Mouse (Mus musculus) kidney, postnatal 0 days (tissue): ENCODE measurements at regions not wholly inside any gene's neighbourhood (a gene's known extent, or its start where the extent isn't known, plus 50 kb on each side); places are given as distances from the start of the nearest gene placed in this dataset.
"Not testable (repeated sequence)": the region's sequence is repeated elsewhere in the genome, so short reads cannot be mapped to it uniquely, and the experiment has no call there.

Source experiments
- ATAC-seq: fragments of 200-750 bp; cut with Nextera tagmentation; replicated peaks from 2 replicates; pipeline ENCODE4 v1.8.0; 2017; ENCODE audit warnings: low read depth, moderate number of reproducible peaks, moderate TSS enrichment, moderate library complexity; ENCODE audit not compliant: low FRiP score
- DNase-seq: peaks from one replicate; pipeline ENCODE4 v3.0.0-alpha.2; 2016; ENCODE audit warnings: low spot score
- H3K27ac ChIP-seq: fragments of 300-500 bp; sonication (generic); 2 replicates; pipeline ENCODE4 v1.5.1; 2014; ENCODE audit warnings: mild to moderate bottlenecking
- H3K27me3 ChIP-seq: fragments of 300-500 bp; sonication (generic); 2 replicates; pipeline ENCODE4 v1.6.1; 2014; ENCODE audit warnings: low read length, mixed read lengths; ENCODE audit not compliant: insufficient read depth
- H3K36me3 ChIP-seq: fragments of 300-500 bp; sonication (generic); 2 replicates; pipeline ENCODE4 v1.6.1; 2014; ENCODE audit warnings: low read length, mixed read lengths; ENCODE audit not compliant: insufficient read depth
- H3K4me1 ChIP-seq: fragments of 300-500 bp; sonication (generic); replicated peaks from 2 replicates; pipeline ENCODE4 v1.6.1; 2014; ENCODE audit warnings: antibody characterized with exemption, low read length, mixed read lengths; ENCODE audit not compliant: insufficient read depth
- H3K4me2 ChIP-seq: fragments of 300-500 bp; sonication (generic); 2 replicates; pipeline ENCODE4 v1.6.1; 2014; ENCODE audit warnings: mild to moderate bottlenecking, low read length, moderate library complexity, mixed read lengths
- H3K4me3 ChIP-seq: fragments of 300-500 bp; sonication (generic); replicated peaks from 2 replicates; pipeline ENCODE4 v1.5.1; 2014; ENCODE audit warnings: low read depth, low read length
- H3K9ac ChIP-seq: fragments of 300-500 bp; sonication (generic); 2 replicates; pipeline ENCODE4 v1.6.1; 2014; ENCODE audit warnings: low read depth, low read length
- H3K9me3 ChIP-seq: fragments of 300-500 bp; sonication (generic); replicated peaks from 2 replicates; pipeline ENCODE4 v1.6.1; 2016; ENCODE audit warnings: low read length, inconsistent platforms, mixed read lengths
- CTCF ChIP-seq: IDR thresholded peaks from 2 replicates; pipeline ENCODE4 v1.5.1; 2016; ENCODE audit warnings: antibody characterized with exemption, low read depth, mild to moderate bottlenecking, moderate library complexity
- WGBS: fragments of 180-500 bp; shearing (Covaris S2); extraction: QIAGEN DNeasy Blood & Tissue Kit; methylation state at CpG from one replicate; pipeline ENCODE4 v1.1.7; 2014; 5-methylcytosine and 5-hydroxymethylcytosine counted together

DNA sequence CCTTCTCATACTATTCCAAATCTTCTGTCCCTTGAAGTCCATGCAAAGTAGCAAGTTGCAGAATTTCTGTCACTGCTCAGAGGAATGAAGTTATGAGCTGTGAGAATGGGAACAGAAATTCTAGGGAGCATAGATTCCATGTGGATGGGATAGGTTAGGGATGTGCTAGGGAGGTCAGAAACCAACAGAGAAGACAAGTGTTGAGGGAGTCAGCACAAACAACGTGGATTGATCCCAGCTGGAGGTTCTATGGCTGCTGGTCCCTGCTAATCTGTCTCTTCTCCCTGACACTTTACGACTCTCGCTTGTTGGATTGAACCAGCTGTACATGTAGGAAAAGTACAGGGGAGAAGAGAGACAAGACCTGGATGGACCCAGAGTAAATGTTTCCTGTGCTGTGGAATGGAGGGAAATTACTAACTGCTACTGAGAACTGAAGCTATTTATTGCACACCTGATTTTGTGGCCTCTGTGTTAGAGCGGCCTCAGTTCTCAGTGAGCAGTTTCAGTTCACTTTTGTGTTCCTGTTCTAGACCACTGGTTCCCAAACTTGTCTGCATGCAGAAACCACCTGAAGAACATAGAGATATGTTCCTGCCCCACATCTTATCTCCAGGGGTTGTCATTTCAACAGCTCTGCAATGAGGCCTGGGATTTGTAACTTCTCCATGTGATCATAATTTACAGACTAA is 151.0 kb downstream of the Ube2e3 start:
- no peaks in the 10 kb centered on the region for H3K4me1 ChIP-seq
- no peaks in the 10 kb centered on the region for H3K9me3 ChIP-seq
- no peak overlapping the region for H3K27ac ChIP-seq
- H3K4me3 ChIP-seq = no peak overlapping the region
- TF ChIP-seq CTCF = no peak
- ATAC-seq = no peak
- no peaks in the 10 kb centered on the region for H3K27me3 ChIP-seq
- DNase-seq = peak; percentile 69
- no peak overlapping the region for H3K4me2 ChIP-seq
- no peak overlapping the region for H3K9ac ChIP-seq
- no peaks in the 10 kb centered on the region for H3K36me3 ChIP-seq
- 41% methylated on average over 4 of the region's 4 CpGs for WGBS

DNA sequence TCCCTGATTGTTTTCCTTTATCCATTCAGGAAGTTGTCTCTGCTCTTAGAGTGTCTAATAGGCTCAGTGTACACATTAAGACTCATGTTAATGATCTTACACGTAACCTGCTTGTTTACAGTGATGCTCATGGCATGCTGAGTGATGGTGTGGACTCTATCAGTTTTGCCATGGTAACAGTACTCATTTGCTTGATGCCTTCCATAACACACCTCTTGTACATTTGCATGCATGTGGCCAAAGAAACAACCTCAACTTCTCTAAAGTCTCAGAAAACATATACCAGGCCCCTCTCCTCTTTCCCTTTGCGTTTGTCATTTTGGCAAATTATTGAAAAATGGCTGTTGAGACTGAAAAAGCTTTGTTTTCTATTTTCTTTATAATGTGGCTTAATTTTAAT is 155.0 kb downstream of the Ube2e3 start:
- H3K27ac ChIP-seq = no peak overlapping the region
- DNase-seq (no peak), ATAC-seq (no peak)
- no peaks in the 10 kb centered on the region for H3K9me3 ChIP-seq
- 88% methylated on average over 2 of the region's 2 CpGs for WGBS
- no peaks in the 10 kb centered on the region for H3K4me1 ChIP-seq
- TF ChIP-seq CTCF = no peak
- H3K4me3 ChIP-seq = no peak overlapping the region
- no peaks in the 10 kb centered on the region for H3K36me3 ChIP-seq
- no peak overlapping the region for H3K4me2 ChIP-seq
- no peaks in the 10 kb centered on the region for H3K27me3 ChIP-seq
- H3K9ac ChIP-seq = no peak overlapping the region

DNA sequence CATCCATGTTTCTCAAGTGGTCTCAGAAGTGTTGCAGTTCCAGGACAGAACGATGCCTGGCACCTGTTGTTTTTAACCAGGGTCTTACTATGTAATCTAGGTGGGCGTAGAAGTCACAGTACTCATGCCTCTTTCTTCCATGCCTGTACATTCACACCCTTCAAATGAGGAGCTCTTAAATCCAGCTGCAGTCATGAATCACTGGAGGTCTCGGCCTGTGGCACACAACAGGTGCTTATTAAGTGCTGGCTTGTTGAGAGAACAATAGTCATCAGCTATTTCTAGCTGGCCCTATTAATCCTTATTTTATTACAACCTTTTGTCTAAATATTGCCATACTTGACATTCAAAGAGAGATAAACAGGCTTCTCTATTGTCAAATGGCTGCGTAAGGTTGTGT is 157.8 kb downstream of the Ube2e3 start:
- Histone ChIP-seq H3K27ac (no peak overlapping the region), H3K4me3 (no peak overlapping the region), H3K9ac (no peak overlapping the region), H3K27me3 (no peaks in the 10 kb centered on the region), H3K9me3 (no peaks in the 10 kb centered on the region), H3K36me3 (no peaks in the 10 kb centered on the region), H3K4me1 (no peaks in the 10 kb centered on the region), H3K4me2 (no peak overlapping the region)
- no peak for TF ChIP-seq CTCF
- no peak for ATAC-seq
- no peak for DNase-seq
- WGBS = 85% methylated on average over 4 of the region's 4 CpGs

DNA sequence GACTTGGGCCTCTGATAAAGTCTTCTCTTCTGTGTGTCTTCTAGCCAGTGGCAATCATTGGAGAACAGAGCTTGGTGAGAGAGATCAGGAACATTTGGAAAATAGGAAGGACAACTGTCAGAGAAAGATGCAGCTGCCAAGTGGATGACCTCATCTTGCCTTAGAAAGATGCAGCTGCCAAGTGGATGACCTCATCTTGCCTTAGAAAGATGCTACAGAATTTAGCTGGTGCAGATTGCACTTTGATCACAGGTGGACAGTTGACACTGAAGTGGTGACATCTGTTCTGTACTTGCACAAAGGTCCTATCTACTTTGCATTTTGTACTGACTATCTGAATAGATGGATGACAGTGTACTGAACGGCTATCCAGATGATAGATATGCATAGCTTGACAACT is 163.1 kb downstream of the Ube2e3 start:
- H3K4me3 ChIP-seq = no peak overlapping the region
- no peaks in the 10 kb centered on the region for H3K4me1 ChIP-seq
- ATAC-seq = no peak
- H3K9me3 ChIP-seq = no peaks in the 10 kb centered on the region
- no peak overlapping the region for H3K27ac ChIP-seq
- H3K9ac ChIP-seq = no peak overlapping the region
- H3K4me2 ChIP-seq = no peak overlapping the region
- 73% methylated on average over 1 of the region's 1 CpGs for WGBS
- TF ChIP-seq CTCF = no peak
- H3K36me3 ChIP-seq = no peaks in the 10 kb centered on the region
- no peaks in the 10 kb centered on the region for H3K27me3 ChIP-seq
- DNase-seq = no peak

DNA sequence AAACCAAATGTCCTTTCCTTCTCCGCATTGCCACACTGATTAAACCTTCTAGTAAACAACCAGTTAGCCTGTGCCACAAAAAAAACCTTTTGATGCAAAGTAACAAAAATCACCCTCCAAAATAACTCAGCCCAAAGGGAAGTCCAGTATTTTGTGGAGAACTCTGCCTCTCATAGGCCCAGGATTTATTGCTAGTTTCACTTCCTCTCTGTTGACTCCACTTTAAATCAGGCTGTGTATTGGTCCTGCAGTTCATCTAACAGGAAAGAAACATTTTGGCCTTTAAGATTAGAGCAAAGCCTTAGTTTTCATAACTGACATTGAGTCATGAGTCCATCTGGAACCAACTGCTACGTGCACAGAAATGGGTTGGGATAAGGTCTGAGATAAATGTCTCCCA is 168.4 kb downstream of the Ube2e3 start:
- ATAC-seq = no peak
- Histone ChIP-seq H3K27me3 (no peaks in the 10 kb centered on the region), H3K36me3 (no peaks in the 10 kb centered on the region), H3K4me1 (no peaks in the 10 kb centered on the region), H3K9me3 (no peaks in the 10 kb centered on the region), H3K4me2 (no peak overlapping the region), H3K27ac (no peak overlapping the region), H3K9ac (no peak overlapping the region), H3K4me3 (no peak overlapping the region)
- TF ChIP-seq CTCF = no peak
- 57% methylated on average over 2 of the region's 2 CpGs for WGBS
- peak; percentile 85 for DNase-seq

DNA sequence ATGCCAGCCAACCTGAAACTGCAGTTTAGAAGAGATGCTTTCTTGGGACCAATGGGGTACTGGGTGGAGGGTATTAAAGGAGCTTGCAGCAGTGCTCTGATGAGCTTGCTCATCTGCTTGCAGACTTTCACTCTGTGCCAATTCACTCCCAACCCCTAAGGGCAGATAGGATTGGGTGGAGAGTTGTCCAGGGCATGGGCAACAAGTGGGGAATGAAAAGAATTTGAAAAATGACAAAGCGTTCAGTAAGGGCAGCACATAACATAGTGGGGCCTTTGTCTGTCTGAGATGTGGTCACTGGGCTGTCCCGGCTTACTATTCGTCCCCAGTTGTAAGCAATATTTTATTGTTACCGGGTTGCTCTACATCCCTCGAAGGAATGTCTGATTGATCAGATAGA is 170.7 kb downstream of the Ube2e3 start:
- TF ChIP-seq CTCF = no peak
- no peaks in the 10 kb centered on the region for H3K9me3 ChIP-seq
- WGBS = 72% methylated on average over 5 of the region's 5 CpGs

DNA sequence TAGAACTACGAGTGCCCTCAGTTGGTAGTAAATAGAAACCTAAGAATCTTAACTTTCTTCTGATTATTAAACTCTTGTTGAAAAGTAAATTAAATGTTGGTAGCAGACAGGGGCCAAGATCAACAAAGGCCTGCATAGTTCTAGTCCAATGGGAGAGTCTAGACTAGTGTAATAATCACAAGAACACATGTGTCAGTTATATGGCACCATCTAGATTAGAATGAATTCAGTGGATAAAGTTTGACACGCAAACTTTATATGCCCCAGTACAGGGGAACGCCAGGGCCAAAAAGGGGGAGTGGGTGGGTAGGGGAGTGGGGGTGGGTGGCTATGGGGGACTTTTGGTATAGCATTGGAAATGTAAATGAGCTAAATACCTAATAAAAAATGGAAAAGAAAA is 176.9 kb downstream of the Ube2e3 start:
- H3K27ac ChIP-seq, H3K9me3 ChIP-seq, H3K36me3 ChIP-seq, H3K27me3 ChIP-seq, H3K4me2 ChIP-seq, H3K4me3 ChIP-seq, ATAC-seq, DNase-seq, H3K9ac ChIP-seq, H3K4me1 ChIP-seq: not testable (repeated sequence)
- 78% methylated on average over 3 of the region's 3 CpGs for WGBS

More for the DNA sequence above, 170.7 kb downstream of the Ube2e3 start:
- no peaks in the 10 kb centered on the region for H3K27me3 ChIP-seq
- H3K4me3 ChIP-seq = no peak overlapping the region
- no peaks in the 10 kb centered on the region for H3K4me1 ChIP-seq
- ATAC-seq = no peak
- no peak overlapping the region for H3K4me2 ChIP-seq
- no peak overlapping the region for H3K27ac ChIP-seq
- no peaks in the 10 kb centered on the region for H3K36me3 ChIP-seq
- DNase-seq = no peak
- no peak overlapping the region for H3K9ac ChIP-seq
